Mouse (Mus musculus) bone marrow macrophage, adult 2 months (primary cell): ENCODE results near the gene Scn3a.

Experiments
- CTCF ChIP-seq: IDR thresholded peaks from 2 replicates; pipeline ENCODE4 v1.5.1; 2012; ENCODE audit warnings: low read depth, mild to moderate bottlenecking, low read length, moderate library complexity
- POLR2A ChIP-seq: IDR thresholded peaks from 2 replicates; pipeline ENCODE4 v1.6.1; 2012; ENCODE audit warnings: mild to moderate bottlenecking, low read depth, low read length, borderline replicate concordance

GRCm38 (mm10) chr2:65553473-65553872, 14.0 kb downstream of the Scn3a start:
- no peak for TF ChIP-seq CTCF
- TF ChIP-seq POLR2A, result no peak
